Mouse (Mus musculus): ENCODE data around the gene Cytip. TPM values are rescaled to one million over a fixed set of nuclear protein-coding genes. Genes with fewer than 3 reads are reported as not detected.

Cytip gene
- polyA plus RNA-seq, 1 experiment from 2014 or later = 3.2 TPM

GRCm38 (mm10) chr2:58169173-58169572 is 26.2 kb downstream of the Cytip start:
- Histone ChIP-seq H3K4me3 (ENCODE audit: low read depth, low read length) (no peak overlapping the region), H3K36me3 (ENCODE audit: control insufficient read depth, insufficient read depth, low read length) (no peaks in the 10 kb centered on the region), H3K27me3 (replicated peaks; ENCODE audit: control insufficient read depth, insufficient read depth, low read length) (no peaks in the 10 kb centered on the region), H3K9me3 (ENCODE audit: control insufficient read depth, low read length) (no peaks in the 10 kb centered on the region), H3K9ac (ENCODE audit: low read depth, low read length) (no peak overlapping the region), H3K4me2 (ENCODE audit: low read depth, low read length) (no peak overlapping the region), H3K27ac (replicated peaks; ENCODE audit: low read depth, low read length) (no peak overlapping the region), H3K4me1 (ENCODE audit: control insufficient read depth, insufficient read depth, low read length) (no peaks in the 10 kb centered on the region)
- 92% methylated on average over 2 of the region's 2 CpGs for WGBS
- DNase-seq (ENCODE audit: low spot score) (no peak), ATAC-seq (ENCODE audit: low read depth) (no peak)

GRCm38 (mm10) chr2:58167654-58168053 is 27.7 kb downstream of the Cytip start:
- Histone ChIP-seq H3K27ac (replicated peaks; ENCODE audit: low read depth, low read length) (no peak overlapping the region), H3K27me3 (replicated peaks; ENCODE audit: control insufficient read depth, insufficient read depth, low read length) (no peaks in the 10 kb centered on the region), H3K36me3 (ENCODE audit: control insufficient read depth, insufficient read depth, low read length) (no peaks in the 10 kb centered on the region), H3K9me3 (ENCODE audit: control insufficient read depth, low read length) (no peaks in the 10 kb centered on the region), H3K4me3 (ENCODE audit: low read depth, low read length) (no peak overlapping the region), H3K4me1 (ENCODE audit: control insufficient read depth, insufficient read depth, low read length) (no peaks in the 10 kb centered on the region), H3K9ac (ENCODE audit: low read depth, low read length) (no peak overlapping the region), H3K4me2 (ENCODE audit: low read depth, low read length) (no peak overlapping the region)
- no peak for DNase-seq (ENCODE audit: low spot score)
- 73% methylated on average over 3 of the region's 3 CpGs for WGBS
- no peak for ATAC-seq (ENCODE audit: low read depth)

- H3K4me2 ChIP-seq (ENCODE audit: low read depth, low read length) = no peak overlapping the region
- ATAC-seq (ENCODE audit: low read depth) (no peak), DNase-seq (ENCODE audit: low spot score) (no peak)
- no peaks in the 10 kb centered on the region for H3K27me3 ChIP-seq (replicated peaks; ENCODE audit: control insufficient read depth, insufficient read depth, low read length)
- H3K27ac ChIP-seq (replicated peaks; ENCODE audit: low read depth, low read length) = no peak overlapping the region
- no peak overlapping the region for H3K4me3 ChIP-seq (ENCODE audit: low read depth, low read length)
- 78% methylated on average over 2 of the region's 2 CpGs for WGBS
- no peaks in the 10 kb centered on the region for H3K36me3 ChIP-seq (ENCODE audit: control insufficient read depth, insufficient read depth, low read length)
- H3K9ac ChIP-seq (ENCODE audit: low read depth, low read length) = no peak overlapping the region
- no peaks in the 10 kb centered on the region for H3K4me1 ChIP-seq (ENCODE audit: control insufficient read depth, insufficient read depth, low read length)
- no peaks in the 10 kb centered on the region for H3K9me3 ChIP-seq (ENCODE audit: control insufficient read depth, low read length)
Measured at GRCm38 (mm10) chr2:58166764-58167163, 28.6 kb downstream of the Cytip start.

GRCm38 (mm10) chr2:58163457-58164181 is 31.7 kb downstream of the Cytip start:
- 42% methylated on average over 1 of the region's 1 CpGs for whole genome bisulfite sequencing

GRCm38 (mm10) chr2:58161813-58162212 is 33.5 kb downstream of the Cytip start:
- H3K27ac ChIP-seq (replicated peaks; ENCODE audit: low read depth, low read length) = no peak overlapping the region
- WGBS = 82% methylated on average over 4 of the region's 4 CpGs
- no peaks in the 10 kb centered on the region for H3K4me1 ChIP-seq (ENCODE audit: control insufficient read depth, insufficient read depth, low read length)
- no peak overlapping the region for H3K9ac ChIP-seq (ENCODE audit: low read depth, low read length)
- no peaks in the 10 kb centered on the region for H3K27me3 ChIP-seq (replicated peaks; ENCODE audit: control insufficient read depth, insufficient read depth, low read length)
- H3K9me3 ChIP-seq (ENCODE audit: control insufficient read depth, low read length) = no peaks in the 10 kb centered on the region
- no peak overlapping the region for H3K4me2 ChIP-seq (ENCODE audit: low read depth, low read length)
- DNase-seq (ENCODE audit: low spot score) (no peak), ATAC-seq (ENCODE audit: low read depth) (no peak)
- no peaks in the 10 kb centered on the region for H3K36me3 ChIP-seq (ENCODE audit: control insufficient read depth, insufficient read depth, low read length)
- no peak overlapping the region for H3K4me3 ChIP-seq (ENCODE audit: low read depth, low read length)

More at GRCm38 (mm10) chr2:58163457-58164181, 31.7 kb downstream of the Cytip start:
- DNase-seq (ENCODE audit: low spot score) (no peak), ATAC-seq (ENCODE audit: low read depth) (no peak)
- Histone ChIP-seq H3K9ac (ENCODE audit: low read depth, low read length) (no peak overlapping the region), H3K27ac (replicated peaks; ENCODE audit: low read depth, low read length) (no peak overlapping the region), H3K9me3 (ENCODE audit: control insufficient read depth, low read length) (no peaks in the 10 kb centered on the region), H3K4me2 (ENCODE audit: low read depth, low read length) (no peak overlapping the region), H3K36me3 (ENCODE audit: control insufficient read depth, insufficient read depth, low read length) (no peaks in the 10 kb centered on the region), H3K4me1 (ENCODE audit: control insufficient read depth, insufficient read depth, low read length) (no peaks in the 10 kb centered on the region), H3K27me3 (replicated peaks; ENCODE audit: control insufficient read depth, insufficient read depth, low read length) (no peaks in the 10 kb centered on the region), H3K4me3 (ENCODE audit: low read depth, low read length) (no peak overlapping the region)

GRCm38 (mm10) chr2:58160541-58161307 is 34.6 kb downstream of the Cytip start:
- WGBS = 74% methylated on average over 21 of the region's 21 CpGs
- no peak for DNase-seq (ENCODE audit: low spot score)
- H3K9me3 ChIP-seq (ENCODE audit: control insufficient read depth, low read length) = no peaks in the 10 kb centered on the region
- no peaks in the 10 kb centered on the region for H3K36me3 ChIP-seq (ENCODE audit: control insufficient read depth, insufficient read depth, low read length)
- H3K4me2 ChIP-seq (ENCODE audit: low read depth, low read length) = no peak overlapping the region
- ATAC-seq (ENCODE audit: low read depth) = no peak
- no peaks in the 10 kb centered on the region for H3K4me1 ChIP-seq (ENCODE audit: control insufficient read depth, insufficient read depth, low read length)
- no peak overlapping the region for H3K9ac ChIP-seq (ENCODE audit: low read depth, low read length)
- no peak overlapping the region for H3K27ac ChIP-seq (replicated peaks; ENCODE audit: low read depth, low read length)
- H3K4me3 ChIP-seq (ENCODE audit: low read depth, low read length) = no peak overlapping the region
- H3K27me3 ChIP-seq (replicated peaks; ENCODE audit: control insufficient read depth, insufficient read depth, low read length) = no peaks in the 10 kb centered on the region

GRCm38 (mm10) chr2:58159880-58160279 is 35.5 kb downstream of the Cytip start:
- no peak overlapping the region for H3K4me2 ChIP-seq (ENCODE audit: low read depth, low read length)
- H3K9me3 ChIP-seq (ENCODE audit: control insufficient read depth, low read length) = no peaks in the 10 kb centered on the region
- H3K4me1 ChIP-seq (ENCODE audit: control insufficient read depth, insufficient read depth, low read length) = no peaks in the 10 kb centered on the region
- H3K27me3 ChIP-seq (replicated peaks; ENCODE audit: control insufficient read depth, insufficient read depth, low read length) = no peaks in the 10 kb centered on the region
- no peaks in the 10 kb centered on the region for H3K36me3 ChIP-seq (ENCODE audit: control insufficient read depth, insufficient read depth, low read length)
- ATAC-seq (ENCODE audit: low read depth) (no peak), DNase-seq (ENCODE audit: low spot score) (no peak)
- 92% methylated on average over 13 of the region's 13 CpGs for WGBS
- H3K27ac ChIP-seq (replicated peaks; ENCODE audit: low read depth, low read length) = no peak overlapping the region
- H3K4me3 ChIP-seq (ENCODE audit: low read depth, low read length) = no peak overlapping the region
- H3K9ac ChIP-seq (ENCODE audit: low read depth, low read length) = no peak overlapping the region

- Histone ChIP-seq H3K4me1 (ENCODE audit: control insufficient read depth, insufficient read depth, low read length) (no peaks in the 10 kb centered on the region), H3K36me3 (ENCODE audit: control insufficient read depth, insufficient read depth, low read length) (no peaks in the 10 kb centered on the region), H3K27me3 (replicated peaks; ENCODE audit: control insufficient read depth, insufficient read depth, low read length) (no peaks in the 10 kb centered on the region), H3K9me3 (ENCODE audit: control insufficient read depth, low read length) (no peaks in the 10 kb centered on the region), H3K4me2 (ENCODE audit: low read depth, low read length) (no peak overlapping the region), H3K9ac (ENCODE audit: low read depth, low read length) (no peak overlapping the region), H3K27ac (replicated peaks; ENCODE audit: low read depth, low read length) (no peak overlapping the region), H3K4me3 (ENCODE audit: low read depth, low read length) (no peak overlapping the region)
- ATAC-seq (ENCODE audit: low read depth) (no peak), DNase-seq (ENCODE audit: low spot score) (no peak)
- WGBS = 84% methylated on average over 6 of the region's 6 CpGs
Measured at GRCm38 (mm10) chr2:58159121-58159520, 36.2 kb downstream of the Cytip start.

Measured in embryonic facial prominence, embryonic 14.5 days (tissue).